Mouse (Mus musculus) bone marrow, adult 2 months (tissue): ENCODE results near the gene Kctd19.

Source experiments
- CTCF ChIP-seq: fragments of 200-500 bp; IDR thresholded peaks from 2 replicates; pipeline ENCODE4 v1.5.1; 2011; ENCODE audit warnings: low read length, control low read depth; ENCODE audit not compliant: control insufficient read depth, insufficient read depth
- POLR2A ChIP-seq: fragments of 200-500 bp; IDR thresholded peaks from 2 replicates; pipeline ENCODE4 v1.6.1; 2011; ENCODE audit warnings: low read depth, mild to moderate bottlenecking, control low read depth, low read length, borderline replicate concordance; ENCODE audit not compliant: control insufficient read depth

GRCm38 (mm10) chr8:105373032-105373431, 40.3 kb downstream of the Kctd19 start, which contains the start of gene Plekhg4:
- TF ChIP-seq POLR2A (no peak), CTCF (no peak)
